Mouse (Mus musculus): Measurements from ENCODE around the gene Aunip.

DNA sequence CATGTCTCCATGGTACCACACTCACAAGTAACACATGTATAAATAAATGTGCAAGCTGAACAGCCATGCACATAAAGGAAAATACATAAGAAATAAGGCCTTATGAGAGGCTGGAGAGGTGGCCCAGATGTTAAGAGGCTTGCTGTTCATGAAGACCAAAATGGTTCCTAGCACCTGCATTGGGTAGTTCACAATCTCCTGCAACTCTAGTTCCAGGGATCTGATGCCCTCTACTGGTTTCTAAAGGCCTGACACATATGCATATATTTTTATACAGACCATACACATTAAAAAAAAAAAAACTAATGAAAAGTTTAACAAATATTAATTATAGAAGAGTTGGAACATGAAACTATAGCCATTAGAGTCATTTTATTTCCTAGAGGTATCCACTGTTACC lies 39.3 kb upstream of the Aunip start:
- no peak for TF ChIP-seq CTCF (IDR thresholded peaks at IDR 0.05; ENCODE audit: extremely low read depth, insufficient read depth, insufficient read length, insufficient replicate concordance)
- no peak for TF ChIP-seq POLR2A (IDR thresholded peaks at IDR 0.05; ENCODE audit: low read depth, low read length)

Data from spleen, adult 2 months (tissue).